Mouse (Mus musculus) G1E (cell line): ENCODE data around the gene Srgap3.

Experiments
- CTCF ChIP-seq: IDR thresholded peaks from 2 replicates; pipeline ENCODE4 v1.5.1; 2012; ENCODE audit warnings: low read depth, low read length, inconsistent platforms, mixed read lengths
- POLR2AphosphoS5 ChIP-seq: IDR thresholded peaks from 2 replicates; pipeline ENCODE4 v1.6.1; 2012; ENCODE audit warnings: low read depth, low read length, inconsistent platforms; ENCODE audit not compliant: insufficient replicate concordance
- TAL1 ChIP-seq: conservative IDR thresholded peaks from 2 replicates; pipeline ENCODE4 v1.6.1; 2012; ENCODE audit warnings: low read depth, low read length, inconsistent platforms, mixed read lengths

DNA sequence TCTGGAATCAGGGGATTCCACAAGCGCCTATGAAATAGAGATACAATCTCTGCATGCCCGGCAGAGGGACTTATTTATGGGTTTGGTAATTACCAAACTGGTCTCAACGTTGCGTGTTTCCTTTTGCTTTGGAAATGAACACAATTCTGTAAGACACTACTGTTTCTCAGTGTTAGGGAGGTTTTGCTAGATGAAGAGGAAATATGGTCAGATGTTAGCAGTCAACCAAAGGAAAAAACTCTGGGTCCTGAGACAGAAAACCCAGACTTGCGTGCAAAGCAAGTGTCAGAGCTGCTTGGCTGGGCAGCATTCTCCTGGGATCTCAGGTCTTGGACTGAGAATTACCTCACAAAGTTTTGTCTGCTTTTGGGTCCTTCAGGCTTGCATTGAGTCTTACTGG lies 34.5 kb downstream of the Srgap3 start:
- TF ChIP-seq CTCF (no peak), TAL1 (no peak), POLR2AphosphoS5 (no peak)
